Mouse (Mus musculus) lung, postnatal 4 days (tissue): ENCODE data around the gene Gm13420.

Experiments
- DNase-seq, 2 experiments: peaks; one replicate each; pipeline ENCODE4 v3.0.0; 2021

The Gm13420 gene

DNA sequence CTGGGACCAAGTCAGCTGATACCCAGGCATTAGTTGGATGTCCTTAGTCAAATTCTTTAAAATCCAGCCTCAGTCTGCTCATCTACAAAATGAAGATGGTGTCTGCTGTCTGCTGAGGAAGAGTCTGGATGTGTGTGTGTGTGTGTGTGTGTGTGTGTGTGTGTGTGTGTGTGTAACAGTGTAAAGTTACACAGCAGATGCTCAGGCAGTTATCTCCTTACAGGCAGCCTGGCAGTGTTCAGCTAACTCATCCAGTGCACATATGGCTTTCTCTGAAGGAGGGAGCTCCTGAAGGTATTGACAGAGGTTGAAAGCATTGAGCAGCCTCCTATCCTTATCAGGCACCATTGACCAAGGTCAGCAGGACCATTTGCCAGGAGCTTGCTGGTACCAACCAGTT lies 50.6 kb downstream of the Gm13420 start:
- no peak for DNase-seq

DNA sequence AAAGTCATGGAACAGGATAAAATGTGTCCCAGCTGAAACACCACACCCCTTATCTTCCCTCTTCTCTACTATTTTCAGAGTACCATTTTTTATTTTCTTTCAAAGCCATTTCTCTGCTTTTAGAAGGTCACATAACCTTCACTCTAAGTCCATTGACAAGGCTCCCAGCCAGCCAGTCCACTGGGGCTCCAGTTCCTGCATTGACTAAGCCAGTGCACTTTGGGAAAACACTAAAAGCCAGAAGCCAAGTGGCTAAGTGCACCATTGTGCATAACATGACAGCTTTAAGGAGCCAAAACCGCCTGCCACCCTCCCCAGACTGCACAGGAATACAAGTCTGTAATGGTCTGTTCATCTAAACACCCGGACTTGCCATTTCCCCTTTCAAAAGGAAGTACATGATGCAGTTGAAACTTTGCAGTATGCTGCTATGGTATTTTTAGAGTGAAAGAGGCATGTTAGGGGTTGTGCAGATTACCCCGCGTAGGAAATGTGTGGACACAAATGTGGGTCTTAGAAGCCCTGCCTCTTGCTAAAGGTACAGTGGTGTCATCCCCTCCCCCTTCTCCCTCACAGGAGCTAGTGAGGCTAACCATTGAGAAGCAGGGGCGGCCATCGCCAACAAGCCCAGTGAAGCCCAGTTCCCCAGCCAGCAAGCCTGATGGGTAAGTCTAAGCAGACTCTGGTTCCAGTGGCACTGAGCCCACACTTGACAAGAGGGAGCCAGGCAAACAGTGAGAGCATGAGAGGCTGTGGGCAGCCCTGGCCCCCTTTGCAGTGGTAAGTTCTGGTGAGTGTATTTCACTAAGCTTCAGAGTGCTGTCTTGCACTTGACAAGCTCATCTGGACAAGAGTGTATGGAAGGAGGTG lies 52.8 kb downstream of the Gm13420 start:
- DNase-seq: no peak

DNA sequence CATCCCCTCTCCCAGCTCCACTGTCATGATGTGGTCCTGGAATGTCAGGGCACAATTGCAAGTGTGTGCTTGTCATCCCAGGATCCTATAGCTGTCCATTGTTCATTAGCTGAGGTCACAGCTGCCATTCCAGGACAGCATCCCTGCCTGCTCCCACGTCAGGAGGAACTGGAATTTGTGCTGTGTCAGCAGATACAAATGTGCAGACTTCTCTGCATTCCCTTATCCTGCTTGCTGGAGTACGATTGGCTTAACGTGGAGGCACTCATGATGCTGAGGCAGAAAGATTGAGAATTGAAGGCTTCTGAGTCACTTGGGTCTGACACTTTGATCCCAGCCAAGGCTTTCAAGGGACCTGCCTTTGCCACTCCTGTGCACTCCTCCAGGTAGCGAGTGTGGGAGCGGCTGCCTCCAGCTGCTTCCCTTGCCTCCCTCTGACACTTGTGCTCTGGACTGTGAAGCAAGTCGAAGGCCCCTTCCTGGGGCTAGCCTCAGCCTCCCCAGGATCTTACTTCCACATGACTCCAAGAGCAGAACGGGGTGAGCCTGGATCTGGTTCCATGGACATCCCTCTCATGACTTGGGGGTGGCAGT lies 55.2 kb downstream of the Gm13420 start:
- no peak for DNase-seq
